Mouse (Mus musculus): ENCODE measurements around the gene Gphn. TPM values are rescaled to one million over a fixed set of nuclear protein-coding genes. Genes with fewer than 3 reads are reported as not detected.
A peak's percentile ranks its signal among the peaks of the same experiment; 100 is the strongest.

Gphn gene
- polyA plus RNA-seq, 1 experiment from 2014 or later, result 86.2 TPM

DNA sequence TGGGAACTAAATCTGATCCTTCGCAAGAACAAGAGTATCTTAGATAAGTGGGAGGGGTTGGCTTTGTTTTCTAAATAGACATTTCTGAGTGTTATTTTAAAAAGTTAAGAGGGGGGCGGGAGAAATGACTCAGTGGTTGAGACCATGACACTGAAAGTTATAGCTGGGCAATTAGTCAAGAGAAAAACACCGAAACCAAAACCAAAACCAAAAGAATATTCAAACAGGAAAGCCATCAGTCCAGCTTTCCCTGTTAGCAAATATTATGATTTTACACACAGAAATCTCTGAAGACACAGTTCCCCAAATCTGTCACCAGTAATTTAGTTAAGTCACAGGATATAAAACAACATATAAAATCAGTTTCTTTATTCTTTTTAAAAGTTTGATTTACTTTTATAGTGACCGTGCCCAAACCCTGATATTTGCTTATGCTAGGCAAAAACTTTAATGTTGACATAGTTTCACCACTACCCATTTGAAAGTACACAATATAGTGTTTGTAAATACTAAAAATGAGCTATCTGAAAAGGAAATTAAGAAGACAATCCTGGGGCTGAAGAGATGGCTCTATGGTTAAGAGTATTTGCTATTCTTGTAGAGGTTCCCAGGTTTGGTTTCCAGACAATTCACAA, 6.9 kb upstream of the Gphn start:
- no peaks in the 10 kb centered on the region for H3K27me3 ChIP-seq (ENCODE audit: control insufficient read depth, insufficient read depth, low read length)
- H3K9ac ChIP-seq (replicated peaks; ENCODE audit: low read depth, low read length), result no peak overlapping the region
- 87% methylated on average over 4 of the region's 4 CpGs for WGBS
- no peaks in the 10 kb centered on the region for H3K4me1 ChIP-seq (ENCODE audit: control insufficient read depth, insufficient read depth, low read length)
- no peak for ATAC-seq (ENCODE audit: low read depth)
- H3K27ac ChIP-seq (ENCODE audit: low read depth, low read length), result no peak overlapping the region
- H3K36me3 ChIP-seq (ENCODE audit: control insufficient read depth, insufficient read depth, low read length), result no peaks in the 10 kb centered on the region
- H3K9me3 ChIP-seq (ENCODE audit: control insufficient read depth, low read length), result no peaks in the 10 kb centered on the region
- no peak overlapping the region for H3K4me2 ChIP-seq (ENCODE audit: low read depth, low read length)
- H3K4me3 ChIP-seq (ENCODE audit: low read depth, low read length), result no peak overlapping the region

DNA sequence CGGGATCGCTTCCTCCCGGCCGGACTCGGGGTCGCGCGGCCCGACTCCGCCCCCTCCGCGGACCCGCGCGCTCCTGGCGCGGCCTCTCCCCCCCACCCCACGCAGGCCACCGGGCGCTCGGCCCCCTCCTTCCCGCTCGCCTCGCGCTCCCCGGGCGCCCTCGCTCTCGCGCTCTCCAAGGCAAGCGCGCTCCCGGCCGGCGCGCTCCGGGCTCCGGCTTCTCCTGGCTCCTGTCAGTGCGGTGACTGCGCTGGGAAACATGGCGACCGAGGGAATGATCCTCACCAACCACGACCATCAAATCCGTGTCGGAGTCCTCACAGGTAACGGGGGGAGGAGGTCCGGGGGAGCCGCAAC, 318 bp downstream of the Gphn start:
- H3K27me3 ChIP-seq (ENCODE audit: control insufficient read depth, insufficient read depth, low read length), result peaks cover 3% of the 10 kb centered on the region; the same call in 1 of the 2 replicates
- ATAC-seq (ENCODE audit: low read depth), result peak; percentile 92

DNA sequence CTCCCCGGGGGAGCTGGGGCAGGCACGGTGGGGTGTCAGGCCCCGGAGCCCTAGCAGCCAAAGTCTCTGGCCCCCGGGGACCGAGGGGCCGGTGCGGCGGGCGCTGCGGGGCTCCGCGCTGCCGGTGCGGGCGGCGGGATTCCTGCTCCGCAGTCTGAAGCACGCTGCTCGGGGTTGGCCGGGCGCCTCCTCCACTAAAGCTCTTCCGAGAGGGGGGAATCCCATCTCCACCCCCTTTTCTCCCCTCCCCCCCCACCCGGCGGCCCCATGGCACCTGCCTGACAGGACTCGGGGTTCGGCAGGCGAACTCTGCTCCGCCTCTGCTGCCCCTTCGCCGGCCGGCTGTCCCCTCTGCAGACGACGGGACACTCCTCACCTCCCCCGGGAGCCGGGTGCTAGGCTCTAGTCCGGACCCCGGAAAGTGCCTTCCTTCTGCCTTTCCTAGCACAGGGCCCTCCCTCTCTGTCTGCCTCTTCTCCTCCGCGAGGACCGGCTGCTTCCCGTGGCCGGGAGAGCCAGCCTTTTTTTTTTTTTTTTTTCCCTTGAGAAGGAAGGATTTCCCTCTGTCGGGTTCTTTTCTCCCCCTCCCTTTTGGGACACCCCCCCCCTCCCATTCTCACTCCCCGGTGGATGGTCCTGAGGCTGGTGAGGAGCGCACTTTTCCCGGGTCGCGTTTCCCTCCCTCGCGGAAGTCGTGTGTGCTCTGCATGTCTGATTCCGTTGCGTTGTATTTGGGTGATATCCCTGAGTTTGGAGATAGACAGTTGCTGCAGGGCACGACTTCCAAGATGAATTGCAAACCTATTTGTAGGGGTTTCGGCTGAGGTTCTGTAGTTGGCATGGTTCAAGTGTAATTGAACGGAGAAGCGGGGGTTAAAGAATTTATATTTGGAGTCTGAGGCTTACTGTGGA, 1.1 kb downstream of the Gphn start:
- Histone ChIP-seq H3K4me3 (ENCODE audit: low read depth, low read length) (peak overlapping the region; percentile 98), H3K4me1 (ENCODE audit: control insufficient read depth, insufficient read depth, low read length) (peaks cover 9% of the 10 kb centered on the region), H3K9ac (replicated peaks; ENCODE audit: low read depth, low read length) (peak overlapping the region; percentile 93), H3K27ac (ENCODE audit: low read depth, low read length) (peak overlapping the region; percentile 97), H3K4me2 (ENCODE audit: low read depth, low read length) (peak overlapping the region; percentile 68), H3K27me3 (ENCODE audit: control insufficient read depth, insufficient read depth, low read length) (peaks cover 3% of the 10 kb centered on the region; the same call in 1 of the 2 replicates), H3K9me3 (ENCODE audit: control insufficient read depth, low read length) (no peaks in the 10 kb centered on the region), H3K36me3 (ENCODE audit: control insufficient read depth, insufficient read depth, low read length) (no peaks in the 10 kb centered on the region)
- ATAC-seq (ENCODE audit: low read depth), result peak; percentile 20
- under 1% methylated on average over 40 of the region's 57 CpGs for WGBS

More for the DNA sequence above, 318 bp downstream of the Gphn start:
- Histone ChIP-seq H3K36me3 (ENCODE audit: control insufficient read depth, insufficient read depth, low read length) (no peaks in the 10 kb centered on the region), H3K27ac (ENCODE audit: low read depth, low read length) (peak overlapping the region; percentile 97), H3K9me3 (ENCODE audit: control insufficient read depth, low read length) (no peaks in the 10 kb centered on the region), H3K4me1 (ENCODE audit: control insufficient read depth, insufficient read depth, low read length) (peaks cover 9% of the 10 kb centered on the region), H3K9ac (replicated peaks; ENCODE audit: low read depth, low read length) (peak overlapping the region; percentile 93), H3K4me2 (ENCODE audit: low read depth, low read length) (peak overlapping the region; percentile 68), H3K4me3 (ENCODE audit: low read depth, low read length) (peak overlapping the region; percentile 98)
- under 1% methylated on average over 43 of the region's 48 CpGs for WGBS

DNA sequence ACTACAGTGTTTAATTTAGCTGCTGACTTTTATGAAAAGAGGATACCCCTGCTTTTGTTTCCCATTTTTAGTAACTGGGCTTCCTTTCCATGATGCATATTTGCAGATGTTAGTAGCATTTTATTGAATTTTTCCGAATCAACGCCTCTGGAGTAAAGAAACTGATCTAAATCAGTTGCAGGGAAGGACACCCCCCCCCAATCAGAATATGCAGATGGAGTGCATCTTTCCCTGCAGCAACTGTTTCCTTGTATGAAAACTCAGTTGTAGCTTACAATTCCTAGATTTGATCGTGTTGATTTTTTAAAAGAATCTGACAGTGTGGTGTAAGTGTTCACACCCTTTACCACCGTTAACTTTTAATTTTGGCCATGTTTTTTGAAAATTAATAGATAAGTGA, 2.0 kb downstream of the Gphn start:
- Histone ChIP-seq H3K4me1 (ENCODE audit: control insufficient read depth, insufficient read depth, low read length) (peaks cover 9% of the 10 kb centered on the region), H3K36me3 (ENCODE audit: control insufficient read depth, insufficient read depth, low read length) (no peaks in the 10 kb centered on the region), H3K9me3 (ENCODE audit: control insufficient read depth, low read length) (no peaks in the 10 kb centered on the region), H3K4me3 (ENCODE audit: low read depth, low read length) (peak overlapping the region; percentile 98), H3K27ac (ENCODE audit: low read depth, low read length) (no peak overlapping the region), H3K4me2 (ENCODE audit: low read depth, low read length) (peak overlapping the region; percentile 68), H3K27me3 (ENCODE audit: control insufficient read depth, insufficient read depth, low read length) (peaks cover 3% of the 10 kb centered on the region; the same call in 1 of the 2 replicates), H3K9ac (replicated peaks; ENCODE audit: low read depth, low read length) (peak overlapping the region; percentile 93; the same call in 1 of the 2 replicates)
- no peak for ATAC-seq (ENCODE audit: low read depth)
- WGBS, result 46% methylated on average over 4 of the region's 4 CpGs

DNA sequence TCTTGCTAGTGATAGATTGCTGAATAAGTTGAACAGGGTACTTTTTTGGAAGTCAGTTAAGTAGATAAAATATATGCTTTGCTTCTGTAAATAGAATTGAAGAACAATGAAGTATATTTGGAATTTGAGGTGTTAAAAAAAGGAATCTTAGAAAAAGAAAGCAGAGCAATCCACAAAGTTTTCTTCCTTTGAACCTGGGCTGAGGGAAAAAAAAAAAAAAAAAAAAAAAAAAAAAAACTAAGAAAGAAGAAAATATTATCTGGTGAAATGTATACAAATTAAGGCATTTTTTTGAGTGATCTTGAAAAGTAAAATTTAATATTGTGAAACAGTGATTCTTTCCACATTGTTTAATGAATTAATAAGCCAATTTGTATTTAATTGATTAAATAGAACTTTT, 6.4 kb downstream of the Gphn start:
- Histone ChIP-seq H3K4me3 (ENCODE audit: low read depth, low read length) (no peak overlapping the region), H3K27ac (ENCODE audit: low read depth, low read length) (no peak overlapping the region), H3K36me3 (ENCODE audit: control insufficient read depth, insufficient read depth, low read length) (no peaks in the 10 kb centered on the region), H3K9me3 (ENCODE audit: control insufficient read depth, low read length) (no peaks in the 10 kb centered on the region), H3K9ac (replicated peaks; ENCODE audit: low read depth, low read length) (no peak overlapping the region), H3K27me3 (ENCODE audit: control insufficient read depth, insufficient read depth, low read length) (no peaks in the 10 kb centered on the region), H3K4me2 (ENCODE audit: low read depth, low read length) (no peak overlapping the region), H3K4me1 (ENCODE audit: control insufficient read depth, insufficient read depth, low read length) (peaks cover 7% of the 10 kb centered on the region; the same call in 1 of the 2 replicates)
- ATAC-seq (ENCODE audit: low read depth), result no peak

DNA sequence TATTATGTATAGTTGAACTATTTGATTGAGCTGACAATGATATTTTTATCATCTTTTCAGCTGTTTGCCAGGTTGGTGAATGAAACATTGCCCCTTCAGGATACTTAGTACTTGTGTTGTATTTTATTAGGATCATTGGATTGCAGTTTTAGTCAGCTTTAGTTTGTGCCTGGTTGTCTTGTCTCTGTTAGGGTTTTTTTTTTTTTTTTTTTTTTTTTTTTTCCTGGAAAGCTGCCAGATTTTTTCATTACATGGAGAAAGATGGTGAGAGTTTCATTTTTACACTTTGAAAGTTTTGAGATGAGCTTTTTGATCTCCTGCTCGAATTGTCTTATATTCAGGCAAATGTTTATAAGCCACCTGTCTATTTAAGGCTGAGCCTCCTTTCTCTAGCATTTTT, 22.2 kb downstream of the Gphn start:
- no peaks in the 10 kb centered on the region for H3K9me3 ChIP-seq (ENCODE audit: control insufficient read depth, low read length)
- no peak overlapping the region for H3K9ac ChIP-seq (replicated peaks; ENCODE audit: low read depth, low read length)
- H3K4me1 ChIP-seq (ENCODE audit: control insufficient read depth, insufficient read depth, low read length), result no peaks in the 10 kb centered on the region
- H3K4me3 ChIP-seq (ENCODE audit: low read depth, low read length), result no peak overlapping the region
- H3K27ac ChIP-seq (ENCODE audit: low read depth, low read length), result no peak overlapping the region
- no peak overlapping the region for H3K4me2 ChIP-seq (ENCODE audit: low read depth, low read length)
- H3K27me3 ChIP-seq (ENCODE audit: control insufficient read depth, insufficient read depth, low read length), result no peaks in the 10 kb centered on the region
- H3K36me3 ChIP-seq (ENCODE audit: control insufficient read depth, insufficient read depth, low read length), result no peaks in the 10 kb centered on the region
- 86% methylated on average over 1 of the region's 1 CpGs for WGBS
- ATAC-seq (ENCODE audit: low read depth), result no peak

DNA sequence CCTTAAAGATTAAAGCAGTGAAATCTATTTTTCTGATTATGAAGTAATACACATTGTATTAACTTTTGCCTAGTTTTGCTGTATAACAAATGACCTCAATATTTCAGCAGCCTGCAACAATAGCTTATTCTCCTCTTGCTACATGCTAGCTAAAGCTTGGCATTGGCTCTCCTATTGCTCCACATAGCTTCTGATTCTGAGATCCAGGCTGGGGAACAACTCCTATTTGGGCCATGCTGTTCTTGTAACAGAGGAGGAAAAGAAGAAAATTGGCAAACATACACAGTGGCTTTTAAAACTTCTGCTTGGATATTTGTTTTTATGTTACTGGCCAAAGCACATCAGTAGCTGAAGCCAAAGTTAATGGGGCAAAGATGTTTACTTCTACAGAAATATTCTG, 23.0 kb downstream of the Gphn start:
- Histone ChIP-seq H3K9ac (replicated peaks; ENCODE audit: low read depth, low read length) (no peak overlapping the region), H3K4me3 (ENCODE audit: low read depth, low read length) (no peak overlapping the region), H3K4me1 (ENCODE audit: control insufficient read depth, insufficient read depth, low read length) (no peaks in the 10 kb centered on the region), H3K27ac (ENCODE audit: low read depth, low read length) (no peak overlapping the region), H3K9me3 (ENCODE audit: control insufficient read depth, low read length) (no peaks in the 10 kb centered on the region), H3K4me2 (ENCODE audit: low read depth, low read length) (no peak overlapping the region), H3K36me3 (ENCODE audit: control insufficient read depth, insufficient read depth, low read length) (no peaks in the 10 kb centered on the region), H3K27me3 (ENCODE audit: control insufficient read depth, insufficient read depth, low read length) (no peaks in the 10 kb centered on the region)
- ATAC-seq (ENCODE audit: low read depth), result no peak

DNA sequence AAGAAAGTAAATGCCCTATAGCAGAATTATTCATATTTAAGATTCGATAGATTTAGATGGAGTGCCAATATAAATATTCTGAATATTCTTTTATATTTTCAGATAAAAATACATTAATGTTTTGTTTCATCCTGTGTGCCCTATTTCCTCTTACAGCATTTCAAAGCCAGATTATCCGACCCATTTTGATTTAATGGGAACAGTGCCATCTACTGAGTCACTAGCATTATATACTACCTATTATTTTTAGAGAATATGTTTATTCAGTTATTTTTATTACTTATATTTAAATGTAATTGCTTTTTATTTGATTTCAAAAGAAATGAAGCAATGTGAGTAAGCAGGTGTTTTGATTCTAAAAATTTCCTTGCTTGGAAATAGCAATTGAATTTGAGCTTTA, 51.2 kb downstream of the Gphn start:
- WGBS, result 85% methylated on average over 2 of the region's 2 CpGs
- H3K4me1 ChIP-seq (ENCODE audit: control insufficient read depth, insufficient read depth, low read length), result no peaks in the 10 kb centered on the region

DNA sequence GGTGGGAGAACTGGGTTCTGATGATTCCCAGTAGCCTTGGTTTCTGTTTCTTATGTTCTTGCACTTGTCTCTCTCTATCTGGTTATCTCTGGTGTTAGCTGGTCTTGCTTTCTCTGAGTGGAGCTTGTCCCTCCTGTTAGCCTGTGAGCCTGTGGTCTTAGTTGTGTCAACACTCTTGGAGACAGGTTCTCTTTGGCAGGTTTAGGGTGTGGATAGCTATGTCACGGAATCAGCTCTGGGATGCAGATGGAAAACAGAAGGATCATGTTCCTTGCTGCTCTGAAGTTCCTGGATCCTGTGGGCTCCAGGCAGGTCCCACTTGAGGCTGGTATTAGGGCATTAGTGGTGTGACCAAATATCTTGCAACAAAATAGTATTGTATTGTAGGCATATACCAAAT, 64.2 kb downstream of the Gphn start:
- Histone ChIP-seq H3K4me3 (ENCODE audit: low read depth, low read length) (no peak overlapping the region), H3K27ac (ENCODE audit: low read depth, low read length) (no peak overlapping the region), H3K36me3 (ENCODE audit: control insufficient read depth, insufficient read depth, low read length) (no peaks in the 10 kb centered on the region), H3K27me3 (ENCODE audit: control insufficient read depth, insufficient read depth, low read length) (no peaks in the 10 kb centered on the region), H3K9ac (replicated peaks; ENCODE audit: low read depth, low read length) (no peak overlapping the region), H3K9me3 (ENCODE audit: control insufficient read depth, low read length) (no peaks in the 10 kb centered on the region), H3K4me2 (ENCODE audit: low read depth, low read length) (no peak overlapping the region), H3K4me1 (ENCODE audit: control insufficient read depth, insufficient read depth, low read length) (no peaks in the 10 kb centered on the region)
- ATAC-seq (ENCODE audit: low read depth), result no peak
- 88% methylated on average over 1 of the region's 1 CpGs for WGBS

More for the DNA sequence above, 51.2 kb downstream of the Gphn start:
- Histone ChIP-seq H3K4me2 (ENCODE audit: low read depth, low read length) (no peak overlapping the region), H3K27me3 (ENCODE audit: control insufficient read depth, insufficient read depth, low read length) (no peaks in the 10 kb centered on the region), H3K36me3 (ENCODE audit: control insufficient read depth, insufficient read depth, low read length) (no peaks in the 10 kb centered on the region), H3K9ac (replicated peaks; ENCODE audit: low read depth, low read length) (no peak overlapping the region), H3K9me3 (ENCODE audit: control insufficient read depth, low read length) (no peaks in the 10 kb centered on the region), H3K4me3 (ENCODE audit: low read depth, low read length) (no peak overlapping the region), H3K27ac (ENCODE audit: low read depth, low read length) (no peak overlapping the region)
- ATAC-seq (ENCODE audit: low read depth), result no peak

Measured in neural tube, embryonic 14.5 days (tissue).